Mouse (Mus musculus) urinary bladder, postnatal 14 days (tissue): ENCODE data around the gene Tsc1.

ENCODE experiments used
- DNase-seq: peaks from one replicate; pipeline ENCODE4 v3.0.0; 2021; ENCODE audit warnings: low spot score

Tsc1 gene

GRCm38 (mm10) chr2:28730676-28731075, 89.6 kb downstream of the Tsc1 start:
- DNase-seq: no peak

- no peak for DNase-seq
These were observed 96.1 kb downstream of the Tsc1 start for GRCm38 (mm10) chr2:28737112-28737511.

DNA sequence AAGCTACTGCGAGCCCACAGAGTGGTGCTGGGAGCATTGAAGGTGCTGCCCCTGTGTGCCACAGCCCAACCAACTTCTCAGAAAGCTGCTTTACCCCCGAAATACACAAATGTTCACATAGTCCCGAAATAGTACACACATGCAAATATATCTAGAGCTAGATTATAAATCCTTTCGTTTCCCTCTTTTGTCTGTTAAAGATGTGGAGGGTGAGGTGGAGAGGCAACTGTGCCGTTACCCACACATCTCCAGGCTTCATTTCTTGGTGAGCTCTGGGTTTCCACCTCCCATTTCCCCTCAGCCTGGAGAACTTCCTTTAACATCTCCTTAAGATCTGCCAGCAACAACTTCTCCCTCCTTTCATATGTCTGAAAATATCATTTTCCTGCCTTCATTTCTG, 99.1 kb downstream of the Tsc1 start:
- no peak for DNase-seq
